Mouse (Mus musculus) stomach, adult 2 months (tissue): ENCODE measurements around the gene Lyzl6. TPM values are rescaled to one million over a fixed set of nuclear protein-coding genes. Genes with fewer than 3 reads are reported as not detected.

Experiments used
- polyA plus RNA-seq: library from polyadenylated mRNA; depleted of rRNA; stranded (reverse); fragments of >200 nt; gene quantifications from 2 replicates; pipeline ENCODE4 v1.2.3, GENCODE M21; 2012; rRNA removed

Gene Lyzl6
- not detected in 2 replicates for polyA plus RNA-seq

DNA sequence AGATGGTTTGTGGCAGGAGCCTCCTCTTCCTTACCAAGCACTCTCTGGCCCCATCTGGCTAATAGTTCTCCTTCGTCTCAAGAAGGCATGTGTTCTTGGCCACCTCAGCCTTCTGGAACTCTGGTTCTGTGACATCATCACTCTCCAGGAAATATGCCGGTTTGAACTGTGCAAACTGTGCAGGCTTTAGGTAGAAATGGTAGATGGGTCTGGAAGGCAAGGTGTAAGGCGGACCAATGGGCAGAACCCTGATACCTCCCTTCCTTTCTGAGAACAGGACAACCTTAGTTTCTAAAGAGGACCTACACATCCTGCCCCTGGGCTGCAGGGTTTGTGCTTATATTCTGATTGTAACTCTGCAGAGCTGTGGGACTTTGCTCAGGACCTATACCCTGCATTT is at the start of gene Lyzl6:
Gene Lyzl6, minus strand, starts transcription at position 101 of the 400 bp plus-strand sequence.

DNA sequence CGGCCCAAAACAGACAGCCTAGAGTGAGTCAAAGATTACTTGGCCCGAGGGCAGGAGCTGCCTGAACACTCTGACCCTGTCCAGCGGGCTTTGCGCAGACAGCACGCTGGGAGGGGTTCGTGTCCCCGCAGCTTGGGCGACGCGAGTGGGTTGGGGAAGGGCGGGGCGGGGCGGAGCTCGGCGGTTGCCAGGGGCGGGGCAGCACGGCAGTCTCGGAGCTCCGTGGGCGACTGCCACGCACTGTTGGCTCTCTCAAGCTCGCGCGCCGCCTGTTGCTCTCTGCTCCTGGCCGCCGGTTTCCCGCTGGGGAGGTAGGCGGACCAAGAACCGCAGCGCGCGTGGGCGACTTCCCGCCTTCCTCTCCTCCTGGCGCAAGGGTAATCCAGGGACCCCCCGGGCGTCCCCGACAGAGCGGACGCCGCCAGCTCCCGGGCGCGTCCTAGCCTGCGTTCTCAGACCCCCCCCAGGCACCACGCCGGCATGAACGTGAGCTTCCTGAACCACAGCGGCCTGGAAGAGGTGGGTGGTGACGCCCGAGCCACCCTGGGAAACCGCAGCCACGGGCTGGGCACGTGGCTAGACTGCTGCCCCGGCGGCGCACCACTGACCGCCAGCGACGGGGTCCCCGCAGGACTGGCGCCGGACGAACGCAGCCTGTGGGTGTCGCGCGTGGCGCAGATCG is 10.8 kb upstream of the Lyzl6 start, which contains the start of gene Rprml:
Gene Rprml, plus strand, starts transcription at position 270 of the 682 bp plus-strand sequence.

DNA sequence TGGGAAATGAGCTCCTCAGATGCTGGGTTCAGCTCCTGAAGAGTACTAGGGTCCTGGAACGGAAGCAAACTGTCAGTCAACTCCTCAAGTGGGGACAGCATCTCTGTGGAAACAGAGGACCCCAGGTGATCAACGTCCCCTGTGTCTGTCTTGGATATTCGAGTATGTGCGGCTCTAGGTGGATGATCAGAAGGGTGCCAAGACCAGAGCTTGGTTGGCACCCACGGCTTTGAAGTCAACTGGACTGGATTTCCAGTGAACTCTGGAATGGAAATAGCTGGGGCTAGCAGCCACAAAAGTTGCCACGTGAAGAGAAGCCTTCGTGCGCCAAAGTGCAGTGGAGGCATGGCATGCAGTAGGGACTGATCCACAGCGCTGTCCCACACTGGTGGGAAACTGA is 17.6 kb downstream of the Lyzl6 start, which contains the start of gene Gm884:
Gene Gm884, minus strand, starts transcription at position 101 of the 400 bp plus-strand sequence.

Other genes starting within 250 kb of the Lyzl6 start
- 6.2 and 6.7 TPM in 2 replicates for gene Plekhm1, start 226.2 kb downstream of the Lyzl6 start, polyA plus RNA-seq
- gene Lrrc37a, start 134.3 kb downstream of the Lyzl6 start, polyA plus RNA-seq: not detected in 2 replicates
- not detected in 2 replicates for gene Gm884, start 17.8 kb downstream of the Lyzl6 start, polyA plus RNA-seq
- 0.50 and 0.56 TPM in 2 replicates for gene Rprml, start 10.7 kb upstream of the Lyzl6 start, polyA plus RNA-seq
- gene Gosr2, start 59.0 kb upstream of the Lyzl6 start, polyA plus RNA-seq: 14.3 and 16.1 TPM in 2 replicates
- gene Wnt9b, start 110.9 kb upstream of the Lyzl6 start, polyA plus RNA-seq: 0.01 TPM in 1 of 2 replicates, not detected in the other
- gene Wnt3, start 135.3 kb upstream of the Lyzl6 start, polyA plus RNA-seq: 0.03 and 0.10 TPM in 2 replicates